Mouse (Mus musculus) B cell, adult 62 days (primary cell): ENCODE measurements around the gene Isx. TPM values are rescaled to one million over a fixed set of nuclear protein-coding genes. Genes with fewer than 3 reads are reported as not detected.

Experiments used
- total RNA-seq: library from RNA; stranded (reverse); gene quantifications from 4 replicates; pipeline ENCODE4 v1.2.4, GENCODE M21; 2023

Gene Isx
- total RNA-seq: not detected in 4 replicates

DNA sequence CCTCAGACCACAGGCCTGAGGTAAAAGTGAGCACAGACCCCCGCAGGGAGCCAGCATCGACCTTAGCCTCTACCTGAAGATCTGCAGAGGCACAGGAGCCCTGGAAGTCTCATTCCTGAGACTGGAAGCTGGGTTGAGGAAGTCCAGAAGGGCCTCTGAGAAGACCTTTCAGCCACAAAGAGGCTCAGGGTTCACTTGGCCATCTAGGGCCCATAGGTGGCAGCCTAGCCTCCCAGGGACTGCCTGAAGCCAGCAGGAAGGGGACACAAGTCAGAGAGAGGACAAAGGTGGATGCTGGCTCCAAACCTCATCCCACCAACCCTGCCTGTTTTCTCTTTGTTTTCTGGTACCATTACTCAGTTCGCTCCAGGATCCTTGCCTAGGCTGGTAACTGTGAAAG lies at the start of gene Isx:
Gene Isx (plus strand): TSS at position 234 of the 400 bp plus-strand sequence.

Other genes with a start within 250 kb of the Isx start
- 23.8 to 39.1 TPM (median 33.7 TPM) in 4 replicates for gene Hmgxb4, start 120.2 kb downstream of the Isx start, total RNA-seq
- gene Tom1, start 160.5 kb downstream of the Isx start, total RNA-seq: 23.1 to 33.4 TPM (median 27.9 TPM) in 4 replicates
- gene Hmox1, start 220.4 kb downstream of the Isx start, total RNA-seq: 15.9 to 21.4 TPM (median 19.0 TPM) in 4 replicates
- gene Mcm5, start 236.4 kb downstream of the Isx start, total RNA-seq: 51.2 to 55.6 TPM (median 54.6 TPM) in 4 replicates